Mouse (Mus musculus): ENCODE data around the gene Spsb4.

GRCm38 (mm10) chr9:96923119-96923518 lies 95.5 kb downstream of the Spsb4 start:
- TF ChIP-seq CTCF (IDR thresholded peaks at IDR 0.05; ENCODE audit: low read depth, low read length) (no peak), TAL1 (conservative IDR thresholded peaks at IDR 0.05; ENCODE audit: low read depth, low read length) (no peak), GATA1 (IDR thresholded peaks at IDR 0.05; ENCODE audit: borderline replicate concordance, low read length) (no peak), POLR2AphosphoS5 (IDR thresholded peaks at IDR 0.05; ENCODE audit: insufficient replicate concordance, low read depth, low read length) (no peak), GATA2 (IDR thresholded peaks at IDR 0.05; ENCODE audit: borderline replicate concordance, low read depth, low read length) (no peak)

Data from G1E (cell line).